Mouse (Mus musculus) forebrain, embryonic 16.5 days (tissue): ENCODE results near the gene S1pr3. TPM values are rescaled to one million over a fixed set of nuclear protein-coding genes. Genes with fewer than 3 reads are reported as not detected.

ENCODE experiments used
- ATAC-seq: fragments of 200-750 bp; cut with Nextera tagmentation; 2 replicates; pipeline ENCODE4 v1.8.0; 2017; ENCODE audit warnings: mild to moderate bottlenecking, moderate library complexity
- H3K27ac ChIP-seq: fragments of 300-500 bp; sonication (generic); 2 replicates; pipeline ENCODE4 v1.5.1; 2014; ENCODE audit warnings: low read length, control low read depth
- H3K27me3 ChIP-seq: fragments of 300-500 bp; sonication (generic); replicated peaks from 2 replicates; pipeline ENCODE4 v1.6.1; 2014; ENCODE audit warnings: low read length; ENCODE audit not compliant: control insufficient read depth, insufficient read depth
- H3K36me3 ChIP-seq: fragments of 300-500 bp; sonication (generic); 2 replicates; pipeline ENCODE4 v1.6.1; 2014; ENCODE audit not compliant: control insufficient read depth, insufficient read depth
- H3K4me1 ChIP-seq: fragments of 300-500 bp; sonication (generic); replicated peaks from 2 replicates; pipeline ENCODE4 v1.6.1; 2014; ENCODE audit warnings: low read length; ENCODE audit not compliant: control insufficient read depth, insufficient read depth
- H3K4me2 ChIP-seq: fragments of 300-500 bp; sonication (generic); 2 replicates; pipeline ENCODE4 v1.6.1; 2014; ENCODE audit warnings: mild to moderate bottlenecking, low read length, control low read depth
- H3K4me3 ChIP-seq: fragments of 300-500 bp; sonication (generic); replicated peaks from 2 replicates; pipeline ENCODE4 v1.5.1; 2014; ENCODE audit warnings: mild to moderate bottlenecking, low read length, control low read depth
- H3K9ac ChIP-seq: fragments of 300-500 bp; sonication (generic); replicated peaks from 2 replicates; pipeline ENCODE4 v1.6.1; 2014; ENCODE audit warnings: low read depth, low read length, control low read depth
- H3K9me3 ChIP-seq: fragments of 300-500 bp; sonication (generic); 2 replicates; pipeline ENCODE4 v1.6.1; 2016; ENCODE audit warnings: low read length; ENCODE audit not compliant: control insufficient read depth
- WGBS: fragments of 180-500 bp; shearing (Covaris S2); extraction: QIAGEN DNeasy Blood & Tissue Kit; methylation state at CpG from one replicate; pipeline ENCODE4 v1.1.7; 2014; 5-methylcytosine and 5-hydroxymethylcytosine counted together
- polyA plus RNA-seq: library from polyadenylated mRNA; unstranded; fragments of >200 nt; fragmentation: Nextera tagmentation; extraction: Ambion mirVana; gene quantifications from 2 replicates; pipeline ENCODE4 v1.2.1, GENCODE M21; 2015

S1pr3 gene
- polyA plus RNA-seq, 1 experiment from 2014 or later, result 11.2 TPM

- Histone ChIP-seq H3K9me3 (no peaks in the 10 kb centered on the region), H3K4me2 (no peak overlapping the region), H3K27me3 (no peaks in the 10 kb centered on the region), H3K9ac (no peak overlapping the region), H3K27ac (no peak overlapping the region), H3K4me3 (no peak overlapping the region), H3K4me1 (peaks cover 6% of the 10 kb centered on the region; the same call in 1 of the 2 replicates), H3K36me3 (no peaks in the 10 kb centered on the region)
- peak; percentile 55; the same call in 1 of the 2 replicates for ATAC-seq
- WGBS, result 34% methylated on average over 4 of the region's 4 CpGs
Observed at GRCm38 (mm10) chr13:51378126-51378525, 30.3 kb upstream of the S1pr3 start.

- H3K27me3 ChIP-seq, result no peaks in the 10 kb centered on the region
- no peak overlapping the region for H3K9ac ChIP-seq
- no peak for ATAC-seq
- H3K27ac ChIP-seq, result no peak overlapping the region
- H3K4me3 ChIP-seq, result no peak overlapping the region
- H3K36me3 ChIP-seq, result no peaks in the 10 kb centered on the region
- peaks cover 6% of the 10 kb centered on the region; the same call in 1 of the 2 replicates for H3K4me1 ChIP-seq
- WGBS, result 43% methylated on average over 6 of the region's 6 CpGs
- H3K4me2 ChIP-seq, result no peak overlapping the region
- H3K9me3 ChIP-seq, result no peaks in the 10 kb centered on the region
Observed at GRCm38 (mm10) chr13:51379596-51379995, 28.8 kb upstream of the S1pr3 start.

GRCm38 (mm10) chr13:51381498-51381897, 26.9 kb upstream of the S1pr3 start:
- Histone ChIP-seq H3K27ac (no peak overlapping the region), H3K9me3 (no peaks in the 10 kb centered on the region), H3K4me3 (no peak overlapping the region), H3K36me3 (no peaks in the 10 kb centered on the region), H3K4me2 (no peak overlapping the region), H3K4me1 (peaks cover 6% of the 10 kb centered on the region; the same call in 1 of the 2 replicates), H3K9ac (no peak overlapping the region), H3K27me3 (no peaks in the 10 kb centered on the region)
- WGBS, result 91% methylated on average over 6 of the region's 6 CpGs
- ATAC-seq, result no peak

- no peak for ATAC-seq
- H3K4me2 ChIP-seq, result no peak overlapping the region
- 83% methylated on average over 2 of the region's 2 CpGs for WGBS
- H3K9ac ChIP-seq, result no peak overlapping the region
- H3K36me3 ChIP-seq, result no peaks in the 10 kb centered on the region
- H3K27me3 ChIP-seq, result no peaks in the 10 kb centered on the region
- H3K27ac ChIP-seq, result no peak overlapping the region
- H3K4me3 ChIP-seq, result no peak overlapping the region
- no peaks in the 10 kb centered on the region for H3K9me3 ChIP-seq
- no peaks in the 10 kb centered on the region for H3K4me1 ChIP-seq
Observed at GRCm38 (mm10) chr13:51384899-51385298, 23.5 kb upstream of the S1pr3 start.

- 46% methylated on average over 4 of the region's 4 CpGs for WGBS
- Histone ChIP-seq H3K9me3 (no peaks in the 10 kb centered on the region), H3K27me3 (no peaks in the 10 kb centered on the region), H3K36me3 (no peaks in the 10 kb centered on the region), H3K27ac (no peak overlapping the region), H3K4me3 (no peak overlapping the region), H3K4me1 (no peaks in the 10 kb centered on the region), H3K4me2 (no peak overlapping the region), H3K9ac (no peak overlapping the region)
- no peak for ATAC-seq
Observed at GRCm38 (mm10) chr13:51387908-51388307, 20.5 kb upstream of the S1pr3 start.

- Histone ChIP-seq H3K27ac (no peak overlapping the region), H3K4me2 (no peak overlapping the region), H3K9ac (no peak overlapping the region), H3K36me3 (no peaks in the 10 kb centered on the region), H3K4me3 (no peak overlapping the region), H3K9me3 (no peaks in the 10 kb centered on the region), H3K4me1 (no peaks in the 10 kb centered on the region), H3K27me3 (no peaks in the 10 kb centered on the region)
- ATAC-seq, result no peak
- WGBS, result 82% methylated on average over 4 of the region's 4 CpGs
Observed at GRCm38 (mm10) chr13:51390398-51390797, 18.0 kb upstream of the S1pr3 start.

GRCm38 (mm10) chr13:51391359-51391916, 17.0 kb upstream of the S1pr3 start:
- Histone ChIP-seq H3K36me3 (no peaks in the 10 kb centered on the region), H3K27me3 (no peaks in the 10 kb centered on the region), H3K9me3 (no peaks in the 10 kb centered on the region), H3K9ac (no peak overlapping the region), H3K4me1 (no peaks in the 10 kb centered on the region), H3K4me3 (no peak overlapping the region), H3K27ac (no peak overlapping the region), H3K4me2 (no peak overlapping the region)
- ATAC-seq, result no peak
- 89% methylated on average over 6 of the region's 6 CpGs for WGBS

GRCm38 (mm10) chr13:51392256-51392655, 16.2 kb upstream of the S1pr3 start:
- Histone ChIP-seq H3K9me3 (no peaks in the 10 kb centered on the region), H3K4me1 (no peaks in the 10 kb centered on the region), H3K36me3 (no peaks in the 10 kb centered on the region), H3K27ac (no peak overlapping the region), H3K9ac (no peak overlapping the region), H3K4me3 (no peak overlapping the region), H3K27me3 (no peaks in the 10 kb centered on the region), H3K4me2 (no peak overlapping the region)
- no CpG with 5 or more reads among the region's 1 CpGs for WGBS
- no peak for ATAC-seq

GRCm38 (mm10) chr13:51397861-51398260, 10.6 kb upstream of the S1pr3 start:
- Histone ChIP-seq H3K4me1 (peaks cover 8% of the 10 kb centered on the region), H3K4me2 (no peak overlapping the region), H3K36me3 (no peaks in the 10 kb centered on the region), H3K9ac (no peak overlapping the region), H3K27me3 (no peaks in the 10 kb centered on the region), H3K4me3 (no peak overlapping the region), H3K27ac (no peak overlapping the region), H3K9me3 (no peaks in the 10 kb centered on the region)
- 89% methylated on average over 6 of the region's 6 CpGs for WGBS
- no peak for ATAC-seq

GRCm38 (mm10) chr13:51399562-51399961, 8.9 kb upstream of the S1pr3 start:
- ATAC-seq, result no peak
- WGBS, result 99% methylated on average over 3 of the region's 3 CpGs

More at GRCm38 (mm10) chr13:51399562-51399961, 8.9 kb upstream of the S1pr3 start:
- no peaks in the 10 kb centered on the region for H3K9me3 ChIP-seq
- H3K4me2 ChIP-seq, result no peak overlapping the region
- no peaks in the 10 kb centered on the region for H3K36me3 ChIP-seq
- no peak overlapping the region for H3K4me3 ChIP-seq
- no peak overlapping the region for H3K9ac ChIP-seq
- H3K27me3 ChIP-seq, result no peaks in the 10 kb centered on the region
- H3K27ac ChIP-seq, result no peak overlapping the region
- peaks cover 8% of the 10 kb centered on the region for H3K4me1 ChIP-seq
